Mouse (Mus musculus) neural tube, embryonic 11.5 days (tissue): ENCODE measurements around the gene Idi1. TPM values are rescaled to one million over a fixed set of nuclear protein-coding genes. Genes with fewer than 3 reads are reported as not detected.
"Not testable (repeated sequence)": the region's sequence is repeated elsewhere in the genome, so short reads cannot be mapped to it uniquely, and the experiment has no call there.

ENCODE experiments used
- ATAC-seq: fragments of 200-750 bp; cut with Nextera tagmentation; 2 replicates; pipeline ENCODE4 v1.8.0; 2017; ENCODE audit warnings: moderate number of reproducible peaks, mild to moderate bottlenecking, moderate TSS enrichment, moderate library complexity; ENCODE audit not compliant: insufficient read depth, low FRiP score, low TSS enrichment
- DNase-seq: peaks from one replicate; pipeline ENCODE4 v3.0.0-alpha.2; 2015; ENCODE audit warnings: low spot score
- H3K27ac ChIP-seq: fragments of 300-500 bp; sonication (generic); 2 replicates; pipeline ENCODE4 v1.5.1; 2014; ENCODE audit warnings: low read depth, mild to moderate bottlenecking, low read length
- H3K27me3 ChIP-seq: fragments of 300-500 bp; sonication (generic); 2 replicates; pipeline ENCODE4 v1.6.1; 2014; ENCODE audit warnings: mild to moderate bottlenecking, low read length, mixed read lengths; ENCODE audit not compliant: control insufficient read depth, insufficient read depth
- H3K36me3 ChIP-seq: fragments of 300-500 bp; sonication (generic); 2 replicates; pipeline ENCODE4 v1.6.1; 2014; ENCODE audit warnings: mild to moderate bottlenecking, low read length, moderate library complexity, mixed read lengths; ENCODE audit not compliant: control insufficient read depth, insufficient read depth
- H3K4me1 ChIP-seq: fragments of 300-500 bp; sonication (generic); 2 replicates; pipeline ENCODE4 v1.6.1; 2014; ENCODE audit warnings: low read length, mixed read lengths; ENCODE audit not compliant: control insufficient read depth, insufficient read depth
- H3K4me2 ChIP-seq: fragments of 300-500 bp; sonication (generic); 2 replicates; pipeline ENCODE4 v1.6.1; 2014; ENCODE audit warnings: low read depth, mild to moderate bottlenecking, moderate library complexity
- H3K4me3 ChIP-seq: fragments of 300-500 bp; sonication (generic); 2 replicates; pipeline ENCODE4 v1.5.1; 2014; ENCODE audit warnings: low read depth, low read length
- H3K9ac ChIP-seq: fragments of 300-500 bp; sonication (generic); 2 replicates; pipeline ENCODE4 v1.6.1; 2014; ENCODE audit warnings: mild to moderate bottlenecking, low read length
- H3K9me3 ChIP-seq: fragments of 300-500 bp; sonication (generic); 2 replicates; pipeline ENCODE4 v1.6.1; 2016; ENCODE audit warnings: low read length; ENCODE audit not compliant: control insufficient read depth
- WGBS: fragments of 180-500 bp; shearing (Covaris S2); extraction: QIAGEN DNeasy Blood & Tissue Kit; methylation state at CpG from one replicate; pipeline ENCODE4 v1.1.7; 2014; 5-methylcytosine and 5-hydroxymethylcytosine counted together
- polyA plus RNA-seq: library from polyadenylated mRNA; unstranded; fragments of >200 nt; fragmentation: Nextera tagmentation; extraction: Ambion mirVana; gene quantifications from 2 replicates; pipeline ENCODE4 v1.2.1, GENCODE M21; 2014

Idi1 gene
- polyA plus RNA-seq, 1 experiment from 2014 or later = 148 TPM

DNA sequence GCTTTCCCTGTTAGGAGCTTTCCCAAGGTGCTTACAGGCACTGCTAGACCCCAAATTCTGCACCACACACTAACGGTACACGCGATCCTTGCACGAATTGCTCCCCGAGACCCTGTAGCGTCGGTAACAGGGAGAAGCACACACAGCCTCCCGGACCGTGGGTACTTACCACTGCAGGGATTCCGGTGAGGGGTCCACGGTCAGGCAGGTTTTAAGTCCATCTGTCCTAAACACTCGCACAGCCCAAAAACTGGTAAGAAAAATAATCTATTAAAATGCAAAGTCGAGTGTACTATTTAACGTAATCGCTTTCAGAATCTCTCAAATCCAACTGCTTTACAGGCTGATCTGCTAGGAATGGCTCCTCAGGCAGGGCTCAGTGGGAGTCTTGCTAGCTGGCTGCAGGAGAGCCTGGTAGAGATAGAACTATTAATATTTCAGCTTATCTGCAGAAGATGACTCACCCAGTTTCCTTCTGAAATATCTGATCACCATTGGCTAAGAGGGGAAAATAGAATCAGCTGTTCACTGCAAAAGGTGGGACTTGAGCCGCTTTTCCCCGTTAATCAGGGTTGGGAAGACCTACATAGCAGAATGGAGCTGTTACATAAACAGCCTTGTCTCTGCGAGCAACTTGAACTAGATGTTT is 13.9 kb upstream of the Idi1 start, which contains the start of gene Wdr37:
Wdr37 (minus strand) TSS at position 596 of the 649 bp plus-strand sequence.
- H3K36me3 ChIP-seq = no peaks in the 10 kb centered on the region
- H3K4me2 ChIP-seq = peak within 1 kb of the TSS; percentile 80
- no peaks in the 10 kb centered on the region for H3K27me3 ChIP-seq
- WGBS = 2% methylated on average over 18 of the region's 18 CpGs
- ATAC-seq = peak; percentile 28; the same call in 1 of the 2 replicates
- H3K4me1 ChIP-seq = peaks cover 5% of the 10 kb centered on the region; the same call in 1 of the 2 replicates
- no peaks in the 10 kb centered on the region for H3K9me3 ChIP-seq
- H3K9ac ChIP-seq = peak within 1 kb of the TSS; percentile 90
- peak within 1 kb of the TSS; percentile 85 for H3K4me3 ChIP-seq
- DNase-seq = no peak
- peak within 1 kb of the TSS; percentile 94 for H3K27ac ChIP-seq

DNA sequence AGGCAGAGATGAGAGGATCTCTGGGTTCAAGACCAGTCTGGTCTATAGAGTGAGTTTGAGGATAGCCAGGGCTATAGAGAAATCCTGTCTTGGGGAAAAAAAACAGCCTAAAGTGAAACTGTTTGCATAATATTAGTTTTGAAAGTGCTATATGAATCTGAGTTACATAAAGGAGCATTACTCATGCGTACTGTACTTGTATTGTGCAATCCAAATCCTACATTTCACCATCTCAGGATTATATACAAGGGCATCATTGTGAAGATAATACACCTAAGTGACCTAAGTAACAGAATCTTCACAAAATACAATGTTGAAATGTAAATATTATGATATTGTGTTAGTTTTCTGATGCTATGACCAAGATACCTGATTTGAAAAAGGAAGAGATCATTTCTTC is 11.5 kb upstream of the Idi1 start:
- WGBS = 93% methylated on average over 1 of the region's 1 CpGs
- Histone ChIP-seq H3K27me3 (no peaks in the 10 kb centered on the region), H3K4me1 (peaks cover 5% of the 10 kb centered on the region; the same call in 1 of the 2 replicates), H3K9ac (no peak overlapping the region), H3K9me3 (no peaks in the 10 kb centered on the region), H3K4me2 (no peak overlapping the region), H3K27ac (no peak overlapping the region), H3K36me3 (no peaks in the 10 kb centered on the region), H3K4me3 (no peak overlapping the region)
- no peak for DNase-seq
- no peak for ATAC-seq

DNA sequence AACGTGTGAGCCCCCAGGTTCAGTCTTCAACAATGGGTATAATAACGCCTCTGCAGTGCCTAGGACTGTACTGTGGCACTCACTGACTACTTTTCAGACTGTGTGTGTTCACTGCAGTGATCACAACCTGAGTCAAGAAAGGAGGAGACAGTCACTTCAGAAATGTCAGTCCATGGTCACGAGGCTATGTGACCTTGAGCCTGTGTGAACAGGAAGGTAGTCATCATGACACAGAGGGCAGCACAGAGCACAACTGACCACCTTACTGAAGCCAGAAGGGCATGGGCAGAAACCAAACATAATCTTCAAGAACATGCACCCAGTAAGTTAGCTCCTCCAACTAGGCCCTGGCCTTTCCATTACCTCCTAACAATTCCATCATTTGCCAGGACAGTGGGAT is 3.7 kb upstream of the Idi1 start:
- DNase-seq = no peak
- no peaks in the 10 kb centered on the region for H3K9me3 ChIP-seq
- no peak overlapping the region for H3K27ac ChIP-seq
- no peak overlapping the region for H3K4me3 ChIP-seq
- no peak for ATAC-seq
- H3K27me3 ChIP-seq = no peaks in the 10 kb centered on the region
- no peak overlapping the region for H3K9ac ChIP-seq
- no peaks in the 10 kb centered on the region for H3K4me1 ChIP-seq
- WGBS = 77% methylated on average over 3 of the region's 3 CpGs
- H3K36me3 ChIP-seq = no peaks in the 10 kb centered on the region
- H3K4me2 ChIP-seq = no peak overlapping the region

DNA sequence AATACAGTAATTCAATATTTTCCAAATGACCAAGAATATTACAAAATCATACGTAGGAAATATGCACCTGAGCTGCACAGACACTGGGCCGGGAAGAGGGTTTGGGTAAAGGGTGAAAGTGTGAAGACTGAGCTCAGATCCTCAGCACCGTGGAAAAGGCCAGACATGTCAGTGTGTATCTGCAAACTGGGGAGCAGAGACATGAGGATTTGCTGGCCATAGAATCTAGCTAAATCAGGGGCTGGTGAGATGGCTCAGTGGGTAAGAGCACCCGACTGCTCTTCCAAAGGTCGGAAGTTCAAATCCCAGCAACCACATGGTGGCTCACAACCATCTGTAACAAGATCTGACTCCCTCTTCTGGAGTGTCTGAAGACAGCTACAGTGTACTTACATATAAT is 1.4 kb upstream of the Idi1 start:
- 82% methylated on average over 5 of the region's 5 CpGs for WGBS
- not testable (repeated sequence) for H3K9me3 ChIP-seq, ATAC-seq, H3K9ac ChIP-seq, H3K36me3 ChIP-seq, H3K4me3 ChIP-seq, H3K27ac ChIP-seq, H3K4me2 ChIP-seq, H3K27me3 ChIP-seq, DNase-seq, H3K4me1 ChIP-seq

DNA sequence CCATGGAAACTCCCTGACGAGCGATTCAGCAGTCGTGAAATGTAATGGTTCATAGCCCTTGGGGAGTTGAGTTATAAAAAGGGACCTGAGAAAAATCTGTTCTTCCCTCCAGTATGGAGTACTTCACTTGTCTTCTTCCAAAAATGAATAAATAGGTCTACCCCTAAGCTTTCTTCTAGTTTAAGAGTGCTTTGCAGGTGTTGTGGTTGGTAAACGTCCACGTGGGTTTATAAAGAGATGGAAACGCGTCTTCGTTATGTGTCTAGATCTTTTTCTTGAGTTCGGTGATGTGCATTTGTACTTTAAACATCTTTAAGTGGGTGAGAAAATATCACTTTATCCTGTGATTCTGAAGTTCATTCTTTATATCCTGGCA is 872 bp downstream of the Idi1 start:
- Histone ChIP-seq H3K36me3 (peaks cover 10% of the 10 kb centered on the region), H3K27ac (peak overlapping the region; percentile 92; the same call in 1 of the 2 replicates), H3K4me3 (peak overlapping the region; percentile 46), H3K27me3 (no peaks in the 10 kb centered on the region), H3K9me3 (no peaks in the 10 kb centered on the region), H3K4me1 (peaks cover 5% of the 10 kb centered on the region; the same call in 1 of the 2 replicates), H3K9ac (peak overlapping the region; percentile 67), H3K4me2 (peak overlapping the region; percentile 59)
- 5% methylated on average over 9 of the region's 9 CpGs for WGBS
- ATAC-seq (no peak), DNase-seq (no peak)

DNA sequence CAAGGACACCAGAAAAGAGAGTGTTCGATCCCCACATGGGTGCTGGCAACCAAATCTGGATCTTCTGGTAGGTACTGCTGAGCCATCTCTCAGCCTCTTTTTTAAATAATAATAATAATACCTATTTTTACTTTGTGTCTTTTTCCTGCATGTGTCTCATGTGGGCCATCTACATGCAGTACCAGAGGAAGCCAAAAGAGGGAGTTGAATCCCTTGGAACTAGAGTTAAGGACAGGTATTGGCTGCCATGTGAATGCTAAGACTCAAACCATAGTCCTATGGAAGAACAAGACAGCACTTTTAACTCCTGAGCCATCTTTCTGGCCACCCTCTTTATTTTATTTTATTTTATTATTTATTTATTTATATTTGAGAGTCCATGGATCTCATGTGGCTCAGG is 3.3 kb downstream of the Idi1 start:
- no peaks in the 10 kb centered on the region for H3K9me3 ChIP-seq
- H3K27me3 ChIP-seq = no peaks in the 10 kb centered on the region
- 95% methylated on average over 1 of the region's 1 CpGs for WGBS
- H3K36me3 ChIP-seq = peaks cover 10% of the 10 kb centered on the region
- H3K4me3 ChIP-seq = no peak overlapping the region
- H3K4me2 ChIP-seq = no peak overlapping the region
- no peak overlapping the region for H3K27ac ChIP-seq
- no peak overlapping the region for H3K9ac ChIP-seq
- DNase-seq (no peak), ATAC-seq (no peak)
- H3K4me1 ChIP-seq = peaks cover 5% of the 10 kb centered on the region; the same call in 1 of the 2 replicates

DNA sequence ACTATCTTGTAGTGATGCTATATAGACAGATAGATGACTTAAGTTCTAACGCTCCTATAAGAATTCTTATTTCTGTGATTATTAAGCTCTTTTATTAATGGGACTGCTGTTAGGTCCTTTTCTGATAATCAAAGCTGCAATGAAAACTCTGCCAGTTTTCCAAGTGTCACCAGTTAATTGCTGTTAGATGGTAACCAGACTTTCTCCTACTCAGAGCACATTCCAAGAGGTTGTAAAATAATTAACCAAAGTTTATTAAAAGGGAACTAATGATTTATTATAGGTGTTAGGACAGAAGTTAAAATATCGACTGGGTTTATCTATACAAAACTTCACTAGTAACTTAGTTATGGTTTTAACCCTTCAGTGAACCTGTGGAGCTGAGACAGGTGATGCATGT is 20.7 kb downstream of the Idi1 start:
- not testable (repeated sequence) for H3K36me3 ChIP-seq, H3K27ac ChIP-seq, H3K4me2 ChIP-seq, H3K9me3 ChIP-seq, H3K9ac ChIP-seq, H3K4me3 ChIP-seq, H3K4me1 ChIP-seq, ATAC-seq, DNase-seq, H3K27me3 ChIP-seq
- WGBS = 92% methylated on average over 2 of the region's 2 CpGs

DNA sequence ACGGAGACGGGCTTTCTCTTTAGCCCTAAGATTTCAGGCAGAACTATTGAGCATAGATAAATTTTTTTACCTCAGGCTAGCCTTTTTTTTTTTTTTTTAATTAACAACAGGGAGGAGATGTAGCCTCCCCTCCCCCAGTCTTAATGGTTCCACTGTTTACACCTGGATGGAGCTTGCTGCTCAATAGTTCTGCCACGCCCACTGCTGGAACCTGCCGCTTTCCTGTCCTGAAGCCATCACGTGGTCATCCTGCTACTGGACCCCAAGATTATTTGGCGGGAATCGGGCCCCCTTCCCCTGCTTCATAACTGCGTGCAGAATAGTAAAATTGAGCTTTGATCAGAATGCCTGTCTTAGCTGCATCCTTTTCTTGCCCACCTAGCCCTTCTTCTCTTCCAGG is 28.6 kb downstream of the Idi1 start:
- not testable (repeated sequence) for H3K27me3 ChIP-seq, H3K9ac ChIP-seq, H3K4me1 ChIP-seq, H3K9me3 ChIP-seq, H3K4me3 ChIP-seq, DNase-seq, H3K36me3 ChIP-seq, H3K27ac ChIP-seq, ATAC-seq, H3K4me2 ChIP-seq
- WGBS = 90% methylated on average over 8 of the region's 8 CpGs

DNA sequence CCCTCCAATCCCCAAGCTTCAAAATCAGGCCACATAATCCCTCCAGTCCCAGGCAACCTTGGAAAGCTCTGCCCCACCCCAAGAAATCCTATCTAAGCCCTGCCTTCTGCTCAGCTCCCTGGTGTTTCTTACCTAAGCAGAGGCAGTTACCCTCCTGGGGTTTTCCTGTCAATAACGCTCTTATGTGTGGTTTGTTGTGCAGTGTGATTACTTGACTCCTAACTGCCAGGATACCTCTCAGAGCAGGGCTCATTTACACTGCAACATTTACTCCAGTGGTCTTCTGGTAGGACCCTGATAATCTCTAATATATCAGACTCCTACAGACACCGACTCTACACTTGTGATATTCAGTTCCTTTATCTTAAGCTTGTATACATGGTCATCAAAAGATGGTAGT is 48.2 kb downstream of the Idi1 start:
- no peak for ATAC-seq
- WGBS = 65% methylated on average over 2 of the region's 2 CpGs

More for the DNA sequence above, 48.2 kb downstream of the Idi1 start:
- Histone ChIP-seq H3K27ac (no peak overlapping the region), H3K4me2 (no peak overlapping the region), H3K36me3 (no peaks in the 10 kb centered on the region), H3K27me3 (no peaks in the 10 kb centered on the region), H3K9me3 (no peaks in the 10 kb centered on the region), H3K4me3 (no peak overlapping the region), H3K4me1 (no peaks in the 10 kb centered on the region), H3K9ac (no peak overlapping the region)
- no peak for DNase-seq
